Mouse (Mus musculus) liver, postnatal 0 days (tissue): Measurements from ENCODE around the gene Lyl1. TPM values are rescaled to one million over a fixed set of nuclear protein-coding genes. Genes with fewer than 3 reads are reported as not detected.

Source experiments
- ATAC-seq: fragments of 200-750 bp; cut with Nextera tagmentation; 2 replicates; pipeline ENCODE4 v1.8.0; 2017; ENCODE audit warnings: mild to moderate bottlenecking, moderate library complexity
- DNase-seq: peaks from one replicate; pipeline ENCODE4 v3.0.0-alpha.2; 2016
- H3K27ac ChIP-seq: fragments of 300-500 bp; sonication (generic); 2 replicates; pipeline ENCODE4 v1.5.1; 2014; ENCODE audit warnings: antibody characterized with exemption, moderate library complexity, mild to moderate bottlenecking, low read depth
- H3K27me3 ChIP-seq: fragments of 300-500 bp; sonication (generic); 2 replicates; pipeline ENCODE4 v1.6.1; 2014; ENCODE audit warnings: low read length, control low read depth, mixed read lengths; ENCODE audit not compliant: insufficient read depth
- H3K36me3 ChIP-seq: fragments of 300-500 bp; sonication (generic); replicated peaks from 2 replicates; pipeline ENCODE4 v1.6.1; 2014; ENCODE audit warnings: mild to moderate bottlenecking, control low read depth, low read length, moderate library complexity, mixed read lengths; ENCODE audit not compliant: insufficient read depth
- H3K4me1 ChIP-seq: fragments of 300-500 bp; sonication (generic); 2 replicates; pipeline ENCODE4 v1.6.1; 2014; ENCODE audit warnings: antibody characterized with exemption, mild to moderate bottlenecking, control low read depth; ENCODE audit not compliant: insufficient read depth
- H3K4me2 ChIP-seq: fragments of 300-500 bp; sonication (generic); 2 replicates; pipeline ENCODE4 v1.6.1; 2014; ENCODE audit warnings: low read depth, mild to moderate bottlenecking, low read length, moderate library complexity, mixed read lengths
- H3K4me3 ChIP-seq: fragments of 300-500 bp; sonication (generic); 2 replicates; pipeline ENCODE4 v1.5.1; 2014; ENCODE audit warnings: low read depth, low read length
- H3K9ac ChIP-seq: fragments of 300-500 bp; sonication (generic); replicated peaks from 2 replicates; pipeline ENCODE4 v1.6.1; 2014; ENCODE audit warnings: mild to moderate bottlenecking, moderate library complexity
- H3K9me3 ChIP-seq: fragments of 300-500 bp; sonication (generic); 2 replicates; pipeline ENCODE4 v1.6.1; 2016; ENCODE audit warnings: mild to moderate bottlenecking, control low read depth, low read length, mixed read lengths
- CTCF ChIP-seq: sonication (generic); IDR thresholded peaks from 2 replicates; pipeline ENCODE4 v1.5.1; 2016; ENCODE audit warnings: antibody characterized with exemption, low read depth
- EP300 ChIP-seq: IDR thresholded peaks from 2 replicates; pipeline ENCODE4 v1.6.1; 2016; ENCODE audit warnings: antibody characterized with exemption, low read depth, mild to moderate bottlenecking
- WGBS: fragments of 180-500 bp; shearing (Covaris S2); extraction: QIAGEN DNeasy Blood & Tissue Kit; methylation state at CpG from one replicate; pipeline ENCODE4 v1.1.7; 2014; ENCODE audit not compliant: insufficient replicate concordance; 5-methylcytosine and 5-hydroxymethylcytosine counted together
- polyA plus RNA-seq: library from polyadenylated mRNA; unstranded; fragments of >200 nt; fragmentation: Nextera tagmentation; extraction: Ambion mirVana; gene quantifications from 2 replicates; pipeline ENCODE4 v1.2.1, GENCODE M21; 2015

The Lyl1 gene
- polyA plus RNA-seq, 1 experiment from 2014 or later: 25.7 TPM

DNA sequence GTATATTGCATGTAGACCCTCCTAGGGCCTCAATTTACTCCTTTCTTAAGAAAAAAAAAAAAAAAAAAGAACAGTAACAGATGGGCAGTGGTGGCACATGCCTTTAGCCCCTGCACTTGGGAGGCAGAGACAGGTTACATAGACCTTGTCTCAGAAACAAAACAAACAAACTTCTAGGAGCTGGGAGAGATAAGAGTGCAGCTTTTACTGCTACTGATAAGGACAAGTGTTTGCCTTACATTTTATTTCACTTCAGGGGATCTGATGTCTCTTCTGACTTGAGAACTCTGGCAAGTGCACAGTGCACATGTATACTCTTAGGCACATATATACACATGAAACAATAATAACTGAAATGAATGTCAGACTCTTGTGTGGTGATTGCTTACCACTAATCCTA, 44.1 kb upstream of the Lyl1 start:
- no peaks in the 10 kb centered on the region for H3K27me3 ChIP-seq
- H3K9me3 ChIP-seq: no peaks in the 10 kb centered on the region
- H3K36me3 ChIP-seq: no peaks in the 10 kb centered on the region
- peak overlapping the region; percentile 67 for H3K27ac ChIP-seq
- 0 out of 2 replicates have a peak overlapping the region, but pooled peaks have one; percentile 40 for H3K4me3 ChIP-seq
- DNase-seq (no peak), ATAC-seq (no peak)
- TF ChIP-seq EP300 (no peak), CTCF (no peak)
- H3K9ac ChIP-seq: peak overlapping the region; percentile 71
- H3K4me1 ChIP-seq: peaks cover 50% of the 10 kb centered on the region
- peak overlapping the region; percentile 75 for H3K4me2 ChIP-seq

DNA sequence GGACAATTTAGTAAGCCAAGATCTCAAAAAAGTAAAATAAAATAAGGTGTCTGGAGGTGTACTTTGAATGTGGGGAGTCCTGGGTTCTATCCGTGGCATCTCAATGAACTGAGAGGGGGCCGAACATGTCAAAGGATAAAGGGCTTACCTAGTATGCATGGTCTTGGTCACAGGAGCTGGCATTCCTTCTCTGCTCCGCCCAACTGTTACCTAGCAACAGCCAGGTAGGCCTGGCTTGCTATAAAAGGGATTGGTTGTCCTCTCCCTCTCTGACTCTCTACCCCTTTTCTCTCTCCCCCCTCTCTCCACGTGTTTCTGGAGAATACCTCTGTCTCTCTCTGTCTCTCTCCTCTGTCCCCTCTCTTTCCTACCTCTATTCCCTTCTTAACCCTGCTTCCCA, 43.6 kb upstream of the Lyl1 start:
- H3K9me3 ChIP-seq: no peaks in the 10 kb centered on the region
- no peak overlapping the region for H3K4me3 ChIP-seq
- H3K4me2 ChIP-seq: no peak overlapping the region
- DNase-seq (no peak), ATAC-seq (no peak)
- peaks cover 50% of the 10 kb centered on the region for H3K4me1 ChIP-seq
- TF ChIP-seq CTCF (no peak), EP300 (no peak)
- WGBS: 61% methylated on average over 4 of the region's 4 CpGs
- no peaks in the 10 kb centered on the region for H3K36me3 ChIP-seq
- H3K9ac ChIP-seq: no peak overlapping the region
- H3K27me3 ChIP-seq: no peaks in the 10 kb centered on the region
- H3K27ac ChIP-seq: peak overlapping the region; percentile 67; the same call in 1 of the 2 replicates

DNA sequence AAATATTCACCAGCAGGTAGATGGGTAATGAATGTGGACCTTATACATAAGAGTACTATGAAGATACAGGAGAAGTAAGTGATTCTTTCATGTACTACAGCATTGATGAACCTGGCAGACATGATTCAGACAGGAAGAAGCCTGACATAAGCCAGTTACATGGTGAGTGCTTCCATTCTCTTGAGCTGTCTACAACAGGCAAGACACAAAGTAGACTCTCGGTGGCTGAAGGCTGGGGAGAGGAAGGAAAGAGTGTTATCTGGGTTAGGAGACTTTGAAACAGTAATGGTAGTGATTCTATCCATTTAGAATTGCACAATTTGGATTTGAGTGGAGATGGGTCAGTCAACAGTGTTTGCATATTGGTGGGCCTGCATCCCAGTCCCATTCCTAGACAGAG, 42.3 kb upstream of the Lyl1 start:
- H3K27ac ChIP-seq: peak overlapping the region; percentile 99
- no peak for TF ChIP-seq CTCF
- TF ChIP-seq EP300: no peak
- DNase-seq (no peak), ATAC-seq (no peak)
- H3K4me1 ChIP-seq: peaks cover 56% of the 10 kb centered on the region
- no peak overlapping the region for H3K4me3 ChIP-seq
- H3K36me3 ChIP-seq: no peaks in the 10 kb centered on the region
- no peaks in the 10 kb centered on the region for H3K27me3 ChIP-seq
- no peaks in the 10 kb centered on the region for H3K9me3 ChIP-seq
- H3K4me2 ChIP-seq: no peak overlapping the region
- H3K9ac ChIP-seq: no peak overlapping the region
- WGBS: 20% methylated on average over 1 of the region's 1 CpGs

DNA sequence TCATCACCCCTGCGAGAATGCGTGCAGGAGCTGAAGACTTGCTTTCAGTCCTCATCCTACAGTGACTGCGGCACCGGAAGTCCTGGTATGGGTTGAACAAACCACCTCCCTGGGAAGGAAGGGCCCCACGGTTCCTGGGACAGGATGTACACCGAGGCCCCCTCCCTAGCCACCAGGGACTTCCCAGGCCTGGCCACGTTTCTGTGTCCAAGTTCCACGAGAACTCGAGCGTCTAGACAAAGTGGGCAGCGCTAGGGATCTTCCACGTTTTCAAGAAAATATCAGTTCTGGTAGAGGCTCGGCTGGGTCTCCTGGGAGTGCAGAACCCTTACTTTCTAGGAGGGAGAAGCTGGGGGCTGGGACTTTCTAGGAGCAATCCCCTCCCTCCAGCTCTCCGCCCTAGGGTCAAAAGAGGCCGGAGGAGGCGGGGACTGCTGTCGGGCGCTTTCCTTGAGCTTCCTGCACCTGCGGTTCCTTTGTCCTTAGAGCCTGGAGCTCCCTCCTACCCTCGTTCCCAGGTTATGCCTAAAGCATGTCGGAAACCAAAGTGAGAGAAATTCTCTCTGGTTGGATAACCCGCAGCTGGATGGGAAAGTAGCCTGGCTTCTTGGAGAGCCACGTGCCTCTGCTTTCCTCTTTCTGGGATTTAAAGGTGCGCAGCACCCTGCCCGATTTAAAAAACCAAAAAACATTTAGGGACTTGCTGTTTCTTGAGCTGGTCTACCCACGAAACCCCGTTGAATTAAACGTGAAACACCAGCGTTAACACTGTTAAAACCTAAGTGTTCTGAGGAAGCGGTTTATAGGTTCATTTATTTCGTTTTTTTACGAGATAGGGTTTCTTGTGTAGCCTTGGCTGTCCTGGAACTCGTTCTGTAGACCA, 41.1 kb upstream of the Lyl1 start:
- peak overlapping the region; percentile 99 for H3K27ac ChIP-seq
- WGBS: 2% methylated on average over 32 of the region's 33 CpGs

GRCm38 (mm10) chr8:84660819-84661457, 40.3 kb upstream of the Lyl1 start:
- peak overlapping the region; percentile 85 for H3K4me2 ChIP-seq
- H3K27ac ChIP-seq: peak overlapping the region; percentile 99
- H3K27me3 ChIP-seq: no peaks in the 10 kb centered on the region
- peaks cover 55% of the 10 kb centered on the region for H3K4me1 ChIP-seq
- TF ChIP-seq CTCF (no peak), EP300 (no peak)
- 1% methylated on average over 20 of the region's 20 CpGs for WGBS
- ATAC-seq (peak; percentile 27), DNase-seq (peak; percentile 81)
- H3K9ac ChIP-seq: peak overlapping the region; percentile 95
- no peaks in the 10 kb centered on the region for H3K36me3 ChIP-seq
- no peaks in the 10 kb centered on the region for H3K9me3 ChIP-seq
- H3K4me3 ChIP-seq: peak overlapping the region; percentile 91

More for the DNA sequence above, 41.1 kb upstream of the Lyl1 start:
- no peaks in the 10 kb centered on the region for H3K9me3 ChIP-seq
- H3K9ac ChIP-seq: peak overlapping the region; percentile 95
- no peaks in the 10 kb centered on the region for H3K27me3 ChIP-seq
- TF ChIP-seq CTCF: no peak
- peak; percentile 25; the same call in 1 of the 2 replicates for TF ChIP-seq EP300
- H3K4me2 ChIP-seq: peak overlapping the region; percentile 85
- ATAC-seq: no peak
- peaks cover 56% of the 10 kb centered on the region for H3K4me1 ChIP-seq
- no peaks in the 10 kb centered on the region for H3K36me3 ChIP-seq
- peak overlapping the region; percentile 91 for H3K4me3 ChIP-seq
- DNase-seq: peak; percentile 72

DNA sequence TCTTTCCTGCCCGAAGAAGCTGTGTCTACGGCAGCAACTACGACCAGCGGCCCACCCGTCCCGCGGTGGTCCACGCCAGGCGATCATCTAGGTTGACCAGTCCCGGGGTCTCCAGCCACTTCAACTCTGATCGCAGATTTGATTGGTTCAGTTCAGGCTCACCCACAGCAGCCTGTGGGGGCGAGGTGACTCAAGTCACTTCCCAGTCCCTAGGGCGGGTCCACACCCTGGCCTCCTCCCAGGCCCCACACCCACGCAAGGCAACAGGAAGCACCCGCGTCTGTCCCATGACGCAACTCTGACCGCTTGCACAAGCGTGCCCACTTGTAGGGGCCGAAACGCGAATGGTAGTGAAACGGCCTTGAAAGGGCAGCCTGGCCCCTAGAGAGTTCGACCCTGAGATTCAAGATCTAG, 39.8 kb upstream of the Lyl1 start:
- no peaks in the 10 kb centered on the region for H3K27me3 ChIP-seq
- H3K9ac ChIP-seq: peak overlapping the region; percentile 95
- WGBS: under 1% methylated on average over 24 of the region's 24 CpGs
- DNase-seq: peak; percentile 92
- no peaks in the 10 kb centered on the region for H3K9me3 ChIP-seq
- H3K4me1 ChIP-seq: peaks cover 55% of the 10 kb centered on the region
- ATAC-seq: peak; percentile 71
- no peaks in the 10 kb centered on the region for H3K36me3 ChIP-seq
- H3K27ac ChIP-seq: peak overlapping the region; percentile 99
- peak overlapping the region; percentile 91 for H3K4me3 ChIP-seq
- TF ChIP-seq CTCF (0 out of 2 replicates have a peak, but pooled peaks have one; percentile 9), EP300 (no peak)
- H3K4me2 ChIP-seq: peak overlapping the region; percentile 85
